In the genomic region with DNA sequence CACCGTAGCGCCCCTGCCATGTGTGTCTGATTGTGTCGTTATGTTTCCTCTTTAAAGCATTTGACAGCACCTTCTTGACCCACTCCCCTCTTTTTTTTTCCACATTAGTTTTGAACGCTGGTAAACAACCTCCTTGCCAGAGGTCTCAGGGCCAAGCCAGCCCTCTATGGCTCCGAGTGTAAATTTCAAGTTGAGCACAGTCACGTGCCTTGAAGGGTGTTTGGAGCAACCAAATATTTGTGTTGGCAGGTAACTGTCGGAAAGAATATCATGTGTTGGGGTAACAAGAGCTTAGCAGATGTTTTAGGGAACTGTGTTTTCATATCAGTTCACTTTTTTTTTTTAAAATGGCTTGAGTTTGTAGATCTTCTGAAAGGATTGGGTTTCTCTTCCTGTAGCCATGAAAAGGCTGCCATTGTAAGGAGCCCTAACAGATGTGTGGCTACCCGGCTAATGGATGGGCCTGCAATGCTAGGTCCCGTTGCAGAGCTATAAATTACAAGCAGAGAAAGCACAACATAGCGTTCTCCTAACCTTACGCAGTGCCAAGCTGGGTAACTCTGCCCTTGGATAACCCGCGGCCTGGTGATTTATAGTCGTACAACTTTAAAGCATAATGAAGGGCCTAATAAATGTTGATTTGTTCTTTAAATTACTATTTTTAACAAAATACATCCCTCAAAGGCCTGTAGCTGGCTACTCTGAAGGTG, we compare ENCODE assay signal across 14 mouse cellular contexts.
DNase-seq lines count a peak whose midpoint lies in the region; ATAC-seq lines count a peak whose summit lies in the region.
"Had no signal": no experiment of that assay in that cellular context is flagged by ENCODE, and none has a peak within 500 bp of the region (broad histone marks: within the 10 kb centered on the region; RNA-seq: fewer than 3 reads in every experiment).

No protein-coding gene starts in this region.

- H3K27me3 ChIP-seq in limb, embryonic 13.5 days = no peaks in the 10 kb centered on the region
- H3K27me3 ChIP-seq: liver, embryonic 15.5 days; megakaryocyte, embryonic 14.5 days had no signal

- 19% methylated on average over 14 of the region's 14 CpGs for WGBS in limb, embryonic 13.5 days

- H3K9ac ChIP-seq in limb, embryonic 13.5 days = no peak overlapping the region
- H3K9ac ChIP-seq: hindbrain, embryonic 14.5 days; liver, embryonic 15.5 days had no signal

- no peaks in the 10 kb centered on the region for H3K36me3 ChIP-seq in limb, embryonic 13.5 days
- H3K36me3 ChIP-seq: G1E; liver, embryonic 15.5 days had no signal

- ATAC-seq in limb, embryonic 13.5 days (ENCODE audit: low FRiP score, low read depth) = peak; percentile 74; the same call in 1 of the 2 replicates
- ATAC-seq: activated CD4-positive, CD25-positive, alpha-beta regulatory T cell, adult 4 months had no signal

- peak; percentile 20 for DNase-seq in gastrocnemius, postnatal 25 days
- no peak for DNase-seq in gastrocnemius, postnatal 36 days
- peak; percentile 23 for DNase-seq in lung, postnatal 25 days (ENCODE audit: low spot score)
- DNase-seq in lung, postnatal 10 days = no peak
- DNase-seq in embryo, embryonic 11 days = peak; percentile 53
- no peak for DNase-seq in Muller cell, postnatal 12 days (ENCODE audit: inconsistent ontology term)
- no peak for DNase-seq in layer of hippocampus, adult 11-12 months (ENCODE audit: low spot score)

- no peak overlapping the region for H3K4me2 ChIP-seq in limb, embryonic 13.5 days (replicated peaks)
- H3K4me2 ChIP-seq: hindbrain, embryonic 14.5 days; liver, embryonic 15.5 days had no signal

- H3K27ac ChIP-seq in limb, embryonic 13.5 days = peak overlapping the region; percentile 56
- H3K27ac ChIP-seq: hindbrain, embryonic 14.5 days; liver, embryonic 15.5 days had no signal

- intact Hi-C loops in gastrocnemius, postnatal 36 days (cut with DNase I) = no loop called here

- no peaks in the 10 kb centered on the region for H3K9me3 ChIP-seq in limb, embryonic 13.5 days
- H3K9me3 ChIP-seq: liver, embryonic 15.5 days had no signal

- H3K4me1 ChIP-seq in limb, embryonic 13.5 days = peaks cover 37% of the 10 kb centered on the region
- H3K4me1 ChIP-seq: liver, embryonic 15.5 days; megakaryocyte, embryonic 14.5 days had no signal

- no peak overlapping the region for H3K4me3 ChIP-seq in limb, embryonic 13.5 days
- H3K4me3 ChIP-seq: liver, embryonic 15.5 days; megakaryocyte, embryonic 14.5 days; myocyte had no signal

Comparison
In these comparisons a context has a peak if more than half of its experiments do, and no peak if none do; other contexts are left out.
1. DNase-seq: peak in gastrocnemius, postnatal 25 days (single experiment), lung, postnatal 25 days (single experiment) and embryo, embryonic 11 days (single experiment); none in gastrocnemius, postnatal 36 days (0 of 2), lung, postnatal 10 days (single experiment), Muller cell, postnatal 12 days (single experiment) and layer of hippocampus, adult 11-12 months (single experiment).